Mouse (Mus musculus): ENCODE results near the gene Gm48551.

The Gm48551 gene

GRCm38 (mm10) chr10:81418216-81419070 lies 34.2 kb downstream of the Gm48551 start:
- DNase-seq (ENCODE audit: low spot score in 2 of 2) = peak; percentile 17 to 34

DNA sequence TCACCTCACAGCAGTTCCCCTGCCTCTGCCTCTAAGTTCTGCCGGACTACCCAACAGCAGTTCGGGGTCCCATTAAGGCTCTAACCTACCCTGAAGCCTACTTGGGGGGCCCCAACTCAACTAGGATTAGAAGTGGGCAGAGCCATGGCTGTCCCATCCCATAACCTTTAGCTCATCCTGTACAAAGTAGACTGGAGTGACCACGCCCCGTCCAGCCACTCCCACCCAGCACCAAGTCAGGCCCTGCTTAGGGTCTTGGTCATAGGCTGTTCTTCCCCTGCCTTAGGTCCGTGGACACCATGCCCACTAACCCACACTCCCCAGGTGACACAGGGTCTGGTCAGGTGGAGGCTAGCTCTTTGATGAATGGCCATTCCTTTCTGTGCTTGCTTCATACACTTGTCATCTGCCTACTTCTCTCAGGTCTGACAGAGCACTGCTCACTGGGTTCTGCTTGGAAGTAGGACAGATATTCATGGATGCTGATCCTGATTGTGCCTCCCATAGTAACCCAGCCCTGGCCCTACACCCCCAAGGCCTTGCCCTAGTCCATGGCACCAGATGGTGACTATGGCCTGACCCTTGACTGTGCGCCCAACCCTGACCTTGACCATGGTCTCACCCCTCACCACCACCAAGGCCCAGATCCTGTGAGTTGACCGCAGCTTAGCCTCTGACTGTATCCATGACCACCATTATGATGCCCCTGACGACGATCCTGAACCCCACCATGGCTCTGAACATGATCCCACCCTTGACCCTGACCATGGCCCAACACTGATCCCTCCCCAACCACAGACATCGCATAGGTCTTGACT lies 35.1 kb downstream of the Gm48551 start:
- DNase-seq (ENCODE audit: low spot score in 2 of 2) = peak; percentile 26 to 29

GRCm38 (mm10) chr10:81420191-81420767 lies 36.0 kb downstream of the Gm48551 start:
- DNase-seq (ENCODE audit: low spot score in 2 of 2) = peak in 1 of 2 experiments; percentile 32

- DNase-seq (ENCODE audit: low spot score in 2 of 2) = peak in 1 of 2 experiments; percentile 17
Measured at GRCm38 (mm10) chr10:81421041-81421796, 37.0 kb downstream of the Gm48551 start.

DNA sequence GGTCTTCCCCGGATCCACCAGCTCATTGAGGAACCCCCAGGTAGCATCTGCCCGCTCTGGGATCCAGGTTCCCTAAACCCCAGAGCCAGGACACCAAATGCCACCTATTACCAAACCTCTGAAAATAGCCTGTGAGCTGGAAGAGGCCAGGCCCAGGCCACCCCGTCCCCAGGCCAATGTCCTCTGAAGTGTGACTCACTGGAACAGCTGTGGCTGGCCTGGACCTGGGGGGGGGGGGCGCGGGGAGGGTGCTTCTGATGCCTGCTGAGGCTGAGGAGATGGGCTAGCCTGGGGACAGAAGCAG lies 37.5 kb downstream of the Gm48551 start:
- peak; percentile 10 to 23 for DNase-seq (ENCODE audit: low spot score in 2 of 2)

DNA sequence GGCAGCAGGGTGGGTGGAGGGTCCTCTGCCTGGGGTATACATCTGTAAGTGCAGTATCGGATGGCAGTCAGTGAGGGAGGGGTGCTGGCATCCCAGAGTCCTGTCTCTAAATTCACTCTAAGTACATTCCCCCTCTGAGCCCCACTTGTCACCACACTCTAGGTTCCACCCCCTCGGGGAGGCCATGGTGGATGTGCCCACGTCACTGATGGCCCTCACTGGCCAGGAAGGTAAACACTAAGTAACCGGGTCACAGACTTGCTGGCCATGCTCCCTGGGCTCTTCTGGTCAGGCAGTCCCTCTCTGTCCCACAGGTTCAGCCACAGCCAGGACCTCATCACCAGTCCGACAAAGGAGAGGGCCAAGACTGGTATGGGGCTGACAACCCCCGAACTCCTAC lies 37.9 kb downstream of the Gm48551 start:
- DNase-seq (ENCODE audit: low spot score in 2 of 2) = peak; percentile 18 to 26

GRCm38 (mm10) chr10:81422661-81423217 lies 38.5 kb downstream of the Gm48551 start:
- DNase-seq (ENCODE audit: low spot score in 2 of 2) = peak in 1 of 2 experiments; percentile 14

DNA sequence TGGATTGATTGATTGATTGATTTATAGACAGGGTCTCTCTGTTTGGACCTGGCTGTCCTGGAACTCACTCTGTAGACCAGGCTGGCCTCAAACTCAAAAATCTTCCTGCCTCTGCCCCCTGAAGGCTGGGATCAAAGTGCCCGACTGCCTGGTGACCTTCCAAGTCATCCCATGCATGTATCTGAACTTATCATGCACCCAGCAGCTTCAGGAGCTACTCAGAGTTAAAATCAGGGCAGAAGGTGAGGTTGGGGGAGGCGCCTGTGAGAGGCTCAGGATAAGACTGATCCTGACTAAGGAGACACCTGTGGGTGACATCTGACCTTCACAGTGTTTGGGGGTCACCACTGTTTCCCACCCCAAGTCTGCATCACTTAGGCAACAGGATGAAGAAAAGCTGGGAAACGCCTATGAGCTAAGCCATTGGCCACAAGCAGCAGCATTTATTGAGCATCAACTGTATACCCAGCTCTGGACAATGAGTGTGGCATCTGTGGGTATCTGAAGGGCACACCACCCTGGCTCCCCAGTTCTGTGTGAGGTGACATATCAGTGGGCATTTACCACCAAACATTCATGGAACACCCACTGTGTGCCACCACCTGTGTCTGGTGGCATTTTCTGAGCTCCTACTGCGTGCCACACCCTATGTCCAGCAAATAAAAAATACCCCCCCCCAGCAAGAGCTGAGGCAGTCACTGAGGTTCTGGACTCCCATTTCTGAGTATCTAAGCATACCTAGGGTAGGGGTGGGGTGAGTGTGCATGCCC lies 39.4 kb downstream of the Gm48551 start:
- DNase-seq (ENCODE audit: low spot score in 2 of 2) = peak; percentile 21 to 37

- peak; percentile 53 to 55 for DNase-seq (ENCODE audit: low spot score in 2 of 2)
Measured at GRCm38 (mm10) chr10:81424246-81425051, 40.2 kb downstream of the Gm48551 start.

DNA sequence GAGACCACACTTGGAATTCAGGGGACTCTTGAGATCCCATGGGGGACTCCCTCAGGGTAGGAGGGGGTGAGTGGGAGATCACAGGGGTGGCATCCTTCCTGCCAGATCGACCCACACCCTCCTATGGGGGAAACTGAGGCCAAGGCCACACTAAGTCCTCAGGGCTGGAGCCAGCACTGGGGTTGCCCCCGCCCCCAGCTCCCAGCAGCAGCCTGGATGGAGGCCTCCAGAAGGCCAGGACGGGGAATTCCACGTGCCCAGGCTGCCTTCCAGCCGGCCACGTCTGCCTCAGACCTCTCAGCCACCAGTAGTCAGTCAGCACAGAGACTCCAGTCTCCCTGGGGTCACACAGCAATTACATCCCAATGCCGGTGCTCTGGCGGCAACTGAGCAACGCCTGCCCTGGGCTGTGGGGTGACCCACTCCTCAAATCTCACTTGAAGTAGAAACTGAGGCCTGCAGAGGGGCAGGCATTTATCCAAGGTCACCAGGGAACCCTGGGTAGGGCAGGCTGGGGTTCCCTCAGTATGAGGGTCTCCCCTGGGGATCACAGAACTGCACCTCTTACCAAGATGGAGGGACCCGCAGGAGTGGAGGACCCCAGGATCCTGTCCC lies 41.1 kb downstream of the Gm48551 start:
- DNase-seq (ENCODE audit: low spot score in 2 of 2) = peak; percentile 42 to 61

GRCm38 (mm10) chr10:81426081-81426671 lies 41.9 kb downstream of the Gm48551 start:
- peak; percentile 47 to 50 for DNase-seq (ENCODE audit: low spot score in 2 of 2)

DNA sequence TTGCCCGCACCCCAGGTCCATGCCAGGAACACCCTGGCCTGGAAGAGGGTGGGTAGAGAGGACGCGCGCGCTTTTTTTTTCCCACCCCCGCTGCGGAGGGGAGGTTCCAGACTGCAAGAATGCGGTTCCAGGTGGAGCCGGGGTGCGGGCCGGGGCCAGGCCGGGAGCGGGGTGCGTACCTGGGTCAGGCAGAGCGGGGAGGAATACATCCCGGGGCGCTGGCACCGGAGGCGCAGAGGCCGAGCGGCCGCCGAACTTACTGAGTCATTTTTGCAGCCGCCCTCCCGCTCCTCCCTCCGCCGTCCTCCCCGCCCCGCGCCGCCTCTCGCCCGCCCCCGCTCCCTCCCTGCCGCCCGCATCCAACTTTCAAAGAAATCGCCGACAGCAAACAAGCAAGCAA lies 42.6 kb downstream of the Gm48551 start:
- DNase-seq (ENCODE audit: low spot score in 2 of 2) = peak; percentile 62 to 69

- peak; percentile 22 to 45 for DNase-seq (ENCODE audit: low spot score in 2 of 2)
Measured at GRCm38 (mm10) chr10:81427327-81427726, 43.1 kb downstream of the Gm48551 start.

- peak; percentile 36 to 61 for DNase-seq (ENCODE audit: low spot score in 2 of 2)
Measured at GRCm38 (mm10) chr10:81427804-81428506, 43.7 kb downstream of the Gm48551 start.

DNA sequence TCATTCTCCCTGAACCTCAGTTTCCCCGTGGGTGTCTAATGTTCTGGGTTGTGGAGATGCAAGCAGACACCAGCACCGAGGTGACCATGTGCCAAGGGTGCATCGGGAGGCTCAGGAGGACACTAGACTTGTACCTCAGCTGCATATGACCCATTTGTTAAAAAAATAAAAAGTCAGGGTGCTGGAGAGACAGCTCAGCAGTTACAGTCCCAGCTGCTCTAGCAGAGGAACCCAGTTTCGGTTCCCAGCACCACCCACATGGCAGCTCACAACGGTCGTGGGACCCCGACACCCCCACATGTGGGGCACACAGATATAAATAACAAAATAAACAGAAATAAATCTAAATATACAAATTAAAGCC lies 44.2 kb downstream of the Gm48551 start:
- DNase-seq (ENCODE audit: low spot score in 2 of 2) = peak; percentile 28 to 34

DNA sequence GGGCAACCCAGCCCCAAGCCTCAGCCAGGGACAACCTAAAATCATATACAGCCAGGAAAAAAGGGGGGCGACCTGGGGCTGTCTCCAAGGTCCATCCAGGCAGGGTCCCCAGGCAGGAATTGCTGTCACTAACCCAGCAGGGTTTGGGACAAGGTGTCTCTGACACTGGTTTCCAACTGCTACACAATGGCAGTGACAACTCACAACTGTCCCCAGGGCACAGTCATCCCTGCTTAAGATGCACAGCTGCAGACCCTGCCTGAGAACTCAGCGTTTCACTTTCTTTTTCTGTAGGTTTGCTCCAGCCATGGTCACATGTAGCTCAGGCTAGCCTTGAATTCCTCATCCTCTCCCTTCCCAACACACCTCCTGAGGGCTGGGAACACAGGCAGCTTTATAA lies 44.8 kb downstream of the Gm48551 start:
- DNase-seq (ENCODE audit: low spot score in 2 of 2) = peak; percentile 23 to 36

DNA sequence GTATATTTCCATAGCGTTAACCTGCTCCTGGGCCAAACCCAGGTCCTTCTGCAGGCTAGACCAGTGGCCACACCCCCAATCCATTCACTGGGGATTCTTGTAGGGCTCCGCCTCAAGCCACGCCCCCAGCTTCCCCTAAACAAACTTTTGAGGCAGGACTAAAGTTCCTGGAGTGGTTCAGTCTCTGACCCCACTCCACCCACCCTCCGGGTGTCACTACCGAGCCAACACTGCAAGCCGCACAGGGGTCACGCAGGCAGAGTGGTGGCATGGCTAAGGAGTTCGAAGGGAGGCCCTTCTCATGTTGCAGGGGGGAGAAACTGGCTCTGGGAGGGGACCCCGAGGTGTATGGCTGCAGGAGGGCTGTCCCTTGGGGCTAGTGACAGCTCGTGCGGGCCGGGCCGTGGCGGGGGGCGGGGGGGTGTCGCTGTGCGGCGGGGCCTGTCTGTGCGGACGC lies 45.4 kb downstream of the Gm48551 start:
- peak; percentile 81 to 84 for DNase-seq (ENCODE audit: low spot score in 2 of 2)

DNA sequence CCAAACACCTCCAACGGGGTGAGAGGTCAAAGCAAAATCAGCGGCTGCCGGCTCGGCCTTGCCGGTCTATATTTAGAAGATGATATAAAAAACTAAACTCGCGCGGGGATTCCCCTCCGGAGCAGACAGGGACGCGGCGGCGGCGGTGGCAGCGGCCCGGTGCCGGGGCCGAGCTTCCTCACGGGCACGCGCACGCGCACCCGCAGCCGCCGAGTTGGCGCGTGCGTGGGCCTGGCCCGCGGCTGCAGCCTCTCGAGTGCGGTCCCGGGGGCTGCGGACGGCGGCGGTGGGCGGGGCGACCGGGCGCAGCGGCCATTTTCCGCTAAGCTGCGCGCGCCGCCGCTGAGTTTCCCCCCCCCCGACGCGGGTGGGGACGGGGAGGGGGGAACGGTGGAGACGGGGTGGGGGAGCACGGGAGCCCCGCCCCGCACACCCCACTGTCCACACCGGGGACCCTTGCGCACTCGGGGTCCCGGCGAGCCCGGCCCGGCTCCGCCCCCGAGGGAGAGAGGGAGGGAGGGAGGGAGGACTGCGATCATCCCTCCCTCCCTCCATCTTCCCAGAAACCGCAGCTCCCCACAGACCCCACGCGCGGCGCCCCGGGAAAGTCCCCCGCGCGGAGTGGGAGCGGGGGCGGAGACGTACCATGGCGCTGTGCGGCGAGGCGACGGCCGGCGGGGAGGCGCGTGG lies 46.0 kb downstream of the Gm48551 start:
- DNase-seq (ENCODE audit: low spot score in 2 of 2) = peak; percentile 87

All from right cerebral cortex, postnatal 10 days (tissue).